Mouse (Mus musculus) left cerebral cortex, postnatal 36 days (tissue): ENCODE results near the gene Rtraf. TPM values are rescaled to one million over a fixed set of nuclear protein-coding genes. Genes with fewer than 3 reads are reported as not detected.

Experiments
- DNase-seq, 2 experiments: peaks; one replicate each; pipeline ENCODE4 v3.0.0; 2021 to 2022; ENCODE audit warnings: low spot score in 2 of 2, mixed read lengths in 1 of 2
- intact Hi-C: fragments of 180-260 bp; cut with DNase I; formaldehyde crosslinking; loops from one replicate; pipeline ENCODE4 v1.15.1; 2025
- total RNA-seq, 2 experiments: library from RNA; stranded (reverse); gene quantifications; 2 replicates each; pipeline ENCODE4 v1.2.3; 2021

Rtraf gene
- total RNA-seq, 2 experiments from 2014 or later, result 41.5 to 44.0 TPM

- intact Hi-C loops, result no loop called here
- DNase-seq, result no peak
These were observed 60.1 kb downstream of the Rtraf start for GRCm38 (mm10) chr14:19763527-19763926.

DNA sequence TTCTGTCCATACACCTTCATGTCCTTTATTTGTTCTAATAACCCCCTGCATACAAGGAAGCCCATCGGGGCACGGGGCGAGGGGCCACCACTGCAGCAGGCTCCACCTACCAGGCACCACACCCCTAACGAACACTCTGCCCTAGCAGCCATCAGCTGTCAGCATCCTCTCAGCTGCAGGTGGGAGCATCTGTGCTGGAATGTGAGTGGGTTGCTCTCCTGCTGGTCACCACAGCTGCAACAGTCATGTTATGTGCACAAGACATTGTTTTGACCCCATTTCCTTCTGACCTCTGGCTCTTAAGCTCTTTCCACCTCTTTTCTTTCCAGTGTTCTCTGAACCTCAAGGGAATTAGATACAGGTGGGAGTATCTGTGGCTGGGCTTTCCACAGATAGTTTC is 61.6 kb downstream of the Rtraf start:
- intact Hi-C loops, result no loop called here
- no peak for DNase-seq

Other genes starting within 250 kb of the Rtraf start
- gene Gm2237, start 238.7 kb downstream of the Rtraf start, total RNA-seq, result 1 to 10 TPM; 2.4 to 2.9 TPM
- not detected for gene Gm5458, start 221.2 kb downstream of the Rtraf start, total RNA-seq
- 1 to 10 TPM; 1.9 to 2.5 TPM for gene Nid2, start 72.6 kb downstream of the Rtraf start, total RNA-seq
- gene Gng2, start 153.8 kb upstream of the Rtraf start, total RNA-seq, result 100 to 1,000 TPM; 210 to 214 TPM